Mouse (Mus musculus) neural tube, embryonic 11.5 days (tissue): ENCODE data around the gene Zbtb2. TPM values are rescaled to one million over a fixed set of nuclear protein-coding genes. Genes with fewer than 3 reads are reported as not detected.

Experiments used
- ATAC-seq: fragments of 200-750 bp; cut with Nextera tagmentation; 2 replicates; pipeline ENCODE4 v1.8.0; 2017; ENCODE audit warnings: moderate number of reproducible peaks, mild to moderate bottlenecking, moderate TSS enrichment, moderate library complexity; ENCODE audit not compliant: insufficient read depth, low FRiP score, low TSS enrichment
- DNase-seq: peaks from one replicate; pipeline ENCODE4 v3.0.0-alpha.2; 2015; ENCODE audit warnings: low spot score
- H3K27ac ChIP-seq: fragments of 300-500 bp; sonication (generic); 2 replicates; pipeline ENCODE4 v1.5.1; 2014; ENCODE audit warnings: low read depth, mild to moderate bottlenecking, low read length
- H3K27me3 ChIP-seq: fragments of 300-500 bp; sonication (generic); 2 replicates; pipeline ENCODE4 v1.6.1; 2014; ENCODE audit warnings: mild to moderate bottlenecking, low read length, mixed read lengths; ENCODE audit not compliant: control insufficient read depth, insufficient read depth
- H3K36me3 ChIP-seq: fragments of 300-500 bp; sonication (generic); 2 replicates; pipeline ENCODE4 v1.6.1; 2014; ENCODE audit warnings: mild to moderate bottlenecking, low read length, moderate library complexity, mixed read lengths; ENCODE audit not compliant: control insufficient read depth, insufficient read depth
- H3K4me1 ChIP-seq: fragments of 300-500 bp; sonication (generic); 2 replicates; pipeline ENCODE4 v1.6.1; 2014; ENCODE audit warnings: low read length, mixed read lengths; ENCODE audit not compliant: control insufficient read depth, insufficient read depth
- H3K4me2 ChIP-seq: fragments of 300-500 bp; sonication (generic); 2 replicates; pipeline ENCODE4 v1.6.1; 2014; ENCODE audit warnings: low read depth, mild to moderate bottlenecking, moderate library complexity
- H3K4me3 ChIP-seq: fragments of 300-500 bp; sonication (generic); 2 replicates; pipeline ENCODE4 v1.5.1; 2014; ENCODE audit warnings: low read depth, low read length
- H3K9ac ChIP-seq: fragments of 300-500 bp; sonication (generic); 2 replicates; pipeline ENCODE4 v1.6.1; 2014; ENCODE audit warnings: mild to moderate bottlenecking, low read length
- H3K9me3 ChIP-seq: fragments of 300-500 bp; sonication (generic); 2 replicates; pipeline ENCODE4 v1.6.1; 2016; ENCODE audit warnings: low read length; ENCODE audit not compliant: control insufficient read depth
- whole genome bisulfite sequencing: fragments of 180-500 bp; shearing (Covaris S2); extraction: QIAGEN DNeasy Blood & Tissue Kit; methylation state at CpG from one replicate; pipeline ENCODE4 v1.1.7; 2014; 5-methylcytosine and 5-hydroxymethylcytosine counted together
- polyA plus RNA-seq: library from polyadenylated mRNA; unstranded; fragments of >200 nt; fragmentation: Nextera tagmentation; extraction: Ambion mirVana; gene quantifications from 2 replicates; pipeline ENCODE4 v1.2.1, GENCODE M21; 2014

Zbtb2 gene
- polyA plus RNA-seq, 1 experiment from 2014 or later, result 22.3 TPM

DNA sequence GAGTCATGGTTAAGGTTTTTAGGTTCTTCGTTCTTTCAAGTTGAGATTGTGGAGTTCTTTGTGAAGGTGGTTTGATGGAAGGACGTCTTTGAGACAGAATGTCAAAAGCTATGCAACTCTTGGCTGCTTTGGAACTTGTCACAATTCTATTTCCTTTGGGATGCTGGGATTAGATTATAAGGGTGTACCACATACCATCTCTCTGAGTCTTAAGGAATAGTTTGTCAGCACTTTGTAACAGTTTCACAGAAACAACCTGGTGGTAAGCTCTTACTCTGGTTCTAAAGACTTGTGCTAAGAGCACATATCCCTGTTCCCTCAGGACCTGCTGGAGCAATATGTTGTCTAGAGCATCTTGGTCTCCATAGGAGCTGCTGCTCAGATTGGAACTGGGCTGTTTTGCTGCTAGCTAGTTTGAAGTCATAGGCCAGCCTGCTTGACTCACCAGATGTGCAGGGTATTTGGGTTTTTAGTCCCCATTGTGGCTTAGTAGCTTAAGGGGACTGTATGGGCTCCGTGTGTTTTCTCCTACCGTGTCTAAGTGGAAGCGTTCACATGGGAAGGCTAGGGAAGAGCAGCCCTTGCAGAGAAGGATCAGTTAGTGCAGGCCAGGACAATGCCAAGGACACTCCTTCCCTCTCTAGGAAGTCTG, 1.7 kb upstream of the Zbtb2 start:
- H3K9ac ChIP-seq, result peak overlapping the region; percentile 98
- WGBS, result 72% methylated on average over 5 of the region's 5 CpGs
- H3K4me3 ChIP-seq, result peak overlapping the region; percentile 100; the same call in 1 of the 2 replicates
- H3K36me3 ChIP-seq, result peaks cover 3% of the 10 kb centered on the region; the same call in 1 of the 2 replicates
- no peaks in the 10 kb centered on the region for H3K9me3 ChIP-seq
- H3K27ac ChIP-seq, result no peak overlapping the region
- H3K4me1 ChIP-seq, result peaks cover 17% of the 10 kb centered on the region
- DNase-seq (no peak), ATAC-seq (no peak)
- H3K27me3 ChIP-seq, result no peaks in the 10 kb centered on the region
- H3K4me2 ChIP-seq, result peak overlapping the region; percentile 91

DNA sequence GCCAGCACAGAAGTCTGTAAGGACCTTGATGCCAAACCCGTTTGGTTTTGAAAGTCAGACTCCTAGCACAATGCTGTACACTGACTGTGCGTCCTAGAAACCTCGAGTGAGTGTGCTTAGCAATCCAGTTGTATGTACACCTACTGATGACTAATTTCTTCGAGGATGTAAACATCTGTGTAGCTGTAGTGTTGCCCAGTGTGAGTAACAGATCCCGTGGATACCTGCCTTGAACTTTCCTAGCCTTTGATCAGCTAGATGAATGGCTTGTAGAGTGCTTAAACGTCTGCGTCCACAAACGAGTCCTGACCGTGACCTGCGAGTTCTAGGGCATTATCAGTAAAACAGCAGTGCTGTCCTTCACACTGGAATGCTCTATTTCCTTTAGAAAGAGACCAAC, 1.1 kb upstream of the Zbtb2 start:
- Histone ChIP-seq H3K9ac (peak overlapping the region; percentile 98), H3K36me3 (peaks cover 3% of the 10 kb centered on the region; the same call in 1 of the 2 replicates), H3K27ac (no peak overlapping the region), H3K27me3 (no peaks in the 10 kb centered on the region), H3K9me3 (no peaks in the 10 kb centered on the region), H3K4me2 (peak overlapping the region; percentile 91), H3K4me3 (peak overlapping the region; percentile 100), H3K4me1 (peaks cover 17% of the 10 kb centered on the region)
- 26% methylated on average over 10 of the region's 10 CpGs for WGBS
- DNase-seq (no peak), ATAC-seq (no peak)

DNA sequence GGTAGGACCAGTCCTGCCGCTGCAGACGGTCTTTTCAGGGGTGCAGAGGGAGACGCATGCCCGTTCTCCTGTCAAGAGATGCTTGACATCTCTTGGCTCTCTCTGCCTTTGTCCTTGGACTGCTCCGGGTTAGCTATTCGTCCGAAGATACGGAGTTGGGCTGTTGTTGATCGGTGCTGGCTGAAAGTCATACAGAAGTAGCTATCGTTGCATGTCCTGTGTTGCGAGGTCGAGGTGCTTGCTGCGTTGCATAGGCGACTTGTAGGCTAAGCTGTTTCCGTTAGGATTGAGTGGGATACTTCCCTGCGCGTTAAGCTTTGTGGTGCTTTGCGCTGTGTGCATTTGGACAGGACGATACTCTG, 457 bp upstream of the Zbtb2 start:
- Histone ChIP-seq H3K27ac (peak overlapping the region; percentile 99), H3K36me3 (0 out of 2 replicates have a peak, but pooled peaks cover 3% of the 10 kb centered on the region), H3K4me2 (peak overlapping the region; percentile 91), H3K9ac (peak overlapping the region; percentile 98), H3K27me3 (no peaks in the 10 kb centered on the region), H3K4me3 (peak overlapping the region; percentile 100), H3K4me1 (peaks cover 17% of the 10 kb centered on the region), H3K9me3 (no peaks in the 10 kb centered on the region)
- ATAC-seq (no peak), DNase-seq (peak; percentile 34)
- 1% methylated on average over 19 of the region's 19 CpGs for WGBS

DNA sequence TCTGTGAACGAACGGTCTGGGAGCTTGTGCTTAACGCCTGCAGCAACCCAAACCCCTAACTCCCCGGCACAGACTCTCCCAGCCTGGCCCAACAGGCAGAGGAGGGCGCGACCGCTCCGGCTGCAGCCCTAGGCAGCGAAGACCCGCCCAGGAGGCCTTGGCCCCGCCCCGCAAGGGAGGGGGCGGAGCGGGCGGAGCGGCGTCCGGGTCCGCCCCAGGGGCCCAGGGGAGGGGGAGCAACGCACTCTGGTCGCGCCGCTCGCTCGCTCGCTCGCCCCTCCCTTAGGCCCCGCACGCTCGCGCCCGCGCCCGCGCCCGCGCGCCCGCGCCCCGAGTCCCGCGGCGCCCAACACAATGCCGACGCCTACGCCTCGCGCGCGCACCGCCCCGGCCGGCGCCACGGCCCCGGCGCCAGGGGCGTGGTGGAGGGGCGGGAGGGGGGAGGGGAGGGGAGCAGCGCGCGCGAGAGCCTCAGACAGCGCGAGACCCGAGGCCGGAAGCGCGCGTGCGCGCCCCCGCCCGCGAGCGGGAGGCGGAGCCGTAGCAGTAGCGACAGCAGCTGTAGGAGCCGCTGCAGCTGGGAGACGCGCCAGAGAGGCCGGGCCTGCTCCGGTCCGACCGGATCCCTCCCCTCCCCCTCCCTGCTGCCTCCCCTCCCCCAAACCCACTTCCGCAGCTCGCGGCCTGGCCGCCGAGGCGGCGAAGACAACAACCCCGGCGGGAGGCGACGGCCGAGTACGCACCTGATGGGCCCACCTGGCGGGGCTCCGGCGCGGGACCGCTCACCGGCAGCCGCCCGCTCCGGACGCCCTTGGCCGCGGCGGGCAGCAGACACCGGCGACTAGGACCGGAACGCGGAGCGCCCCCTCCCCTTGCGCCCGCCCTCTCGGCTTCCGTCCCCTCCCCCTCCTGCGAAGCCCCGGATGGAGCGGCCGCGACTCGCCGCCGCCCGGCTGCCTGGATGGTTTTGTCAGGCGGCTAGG, 1.0 kb downstream of the Zbtb2 start:
- Histone ChIP-seq H3K9me3 (no peaks in the 10 kb centered on the region), H3K27me3 (no peaks in the 10 kb centered on the region), H3K27ac (peak overlapping the region; percentile 99), H3K9ac (peak overlapping the region; percentile 98), H3K4me2 (peak overlapping the region; percentile 91), H3K4me3 (peak overlapping the region; percentile 100), H3K4me1 (peaks cover 17% of the 10 kb centered on the region), H3K36me3 (no peaks in the 10 kb centered on the region)
- peak; percentile 99 for DNase-seq
- peak; percentile 90 for ATAC-seq
- WGBS, result 0% methylated on average over 29 of the region's 133 CpGs

DNA sequence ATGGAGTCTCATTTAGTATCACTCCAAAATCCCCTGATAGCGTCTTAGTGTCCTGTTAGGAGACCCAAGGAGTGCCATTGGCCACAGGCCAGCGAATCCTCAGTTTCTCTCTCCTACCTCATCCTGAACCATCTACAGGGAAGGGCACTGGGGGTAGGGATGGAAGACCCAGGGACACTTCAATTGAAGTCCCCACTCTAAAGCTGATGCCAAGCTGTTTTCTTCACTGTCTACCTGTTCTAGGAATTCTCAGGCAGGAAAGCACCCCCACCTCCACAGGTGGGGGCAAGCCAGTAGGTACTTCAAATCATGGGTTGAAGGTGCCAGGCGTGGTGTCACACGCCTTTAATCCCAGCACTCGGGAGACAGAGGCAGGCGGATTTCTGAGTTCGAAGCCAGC, 3.7 kb downstream of the Zbtb2 start:
- DNase-seq, result no peak
- no peak overlapping the region for H3K9ac ChIP-seq
- H3K27ac ChIP-seq, result no peak overlapping the region
- no peak for ATAC-seq
- 91% methylated on average over 7 of the region's 7 CpGs for WGBS
- H3K36me3 ChIP-seq, result no peaks in the 10 kb centered on the region
- H3K4me3 ChIP-seq, result no peak overlapping the region
- no peak overlapping the region for H3K4me2 ChIP-seq
- H3K4me1 ChIP-seq, result peaks cover 7% of the 10 kb centered on the region
- no peaks in the 10 kb centered on the region for H3K9me3 ChIP-seq
- no peaks in the 10 kb centered on the region for H3K27me3 ChIP-seq

DNA sequence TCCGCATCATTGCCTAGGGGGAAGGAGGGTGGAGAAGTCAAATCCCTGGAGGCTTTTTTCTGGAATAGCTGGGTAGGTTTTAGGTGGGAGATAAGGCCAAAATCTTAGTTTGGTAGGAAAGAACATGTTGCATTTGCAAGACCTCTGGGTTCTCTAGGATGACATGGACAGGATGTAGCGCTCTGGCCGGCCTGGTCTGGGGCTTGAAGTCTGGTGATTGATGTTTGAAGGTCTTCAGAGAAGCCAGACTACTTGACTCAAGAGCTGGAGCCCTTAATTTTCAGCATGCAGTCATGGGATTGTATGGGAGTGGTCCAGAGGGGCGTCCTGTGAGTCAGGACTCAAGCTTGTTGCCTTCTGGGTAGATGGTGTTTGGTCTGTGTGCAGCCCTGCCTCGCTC, 7.2 kb downstream of the Zbtb2 start:
- no peak overlapping the region for H3K9ac ChIP-seq
- H3K27me3 ChIP-seq, result no peaks in the 10 kb centered on the region
- ATAC-seq (no peak), DNase-seq (no peak)
- no peaks in the 10 kb centered on the region for H3K9me3 ChIP-seq
- H3K36me3 ChIP-seq, result no peaks in the 10 kb centered on the region
- no peaks in the 10 kb centered on the region for H3K4me1 ChIP-seq
- no peak overlapping the region for H3K4me3 ChIP-seq
- WGBS, result 88% methylated on average over 5 of the region's 5 CpGs
- H3K27ac ChIP-seq, result no peak overlapping the region
- no peak overlapping the region for H3K4me2 ChIP-seq

DNA sequence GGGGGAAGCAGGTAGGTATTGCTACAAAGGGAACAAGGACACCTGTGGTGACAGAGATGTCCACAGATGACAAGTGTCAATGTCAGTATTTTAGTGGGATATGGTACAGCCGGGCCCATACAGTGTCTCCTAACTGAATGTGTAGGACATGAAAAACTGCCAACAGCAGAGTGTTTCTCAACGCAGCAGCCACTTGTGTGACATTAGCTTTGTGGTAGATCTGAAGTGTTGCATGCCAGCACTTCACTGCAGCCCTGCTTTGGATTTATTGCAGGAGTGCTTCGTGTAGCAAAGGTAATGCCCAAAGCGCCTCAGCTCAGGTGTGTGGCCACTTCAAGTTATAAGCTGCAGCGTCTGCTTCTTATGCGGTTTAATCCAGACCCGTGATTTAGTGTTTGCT, 11.0 kb downstream of the Zbtb2 start:
- H3K36me3 ChIP-seq, result peaks cover 3% of the 10 kb centered on the region; the same call in 1 of the 2 replicates
- ATAC-seq (no peak), DNase-seq (no peak)
- H3K9ac ChIP-seq, result no peak overlapping the region
- no peak overlapping the region for H3K4me3 ChIP-seq
- H3K27me3 ChIP-seq, result no peaks in the 10 kb centered on the region
- 87% methylated on average over 7 of the region's 7 CpGs for WGBS
- no peak overlapping the region for H3K4me2 ChIP-seq
- H3K4me1 ChIP-seq, result no peaks in the 10 kb centered on the region
- H3K9me3 ChIP-seq, result no peaks in the 10 kb centered on the region
- H3K27ac ChIP-seq, result no peak overlapping the region

DNA sequence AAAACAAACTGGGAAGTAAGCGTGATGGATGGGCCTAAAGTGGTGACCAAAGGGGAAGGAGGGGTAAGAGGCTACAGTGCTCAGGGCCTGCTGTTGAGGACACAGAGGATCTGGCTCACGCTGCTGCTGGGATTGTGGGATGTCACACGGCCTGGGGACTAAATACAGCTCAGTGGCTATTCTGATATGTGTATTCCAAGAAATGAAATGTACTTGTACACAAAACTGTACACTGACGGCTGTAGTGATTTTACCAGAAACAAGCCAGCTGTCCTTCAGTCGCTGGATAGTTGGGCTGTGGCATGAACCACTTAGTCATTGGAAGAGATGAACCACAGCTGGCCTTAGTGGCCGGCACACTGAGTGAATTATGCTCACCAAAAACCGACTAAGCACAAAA, 11.4 kb downstream of the Zbtb2 start:
- Histone ChIP-seq H3K27me3 (no peaks in the 10 kb centered on the region), H3K9me3 (no peaks in the 10 kb centered on the region), H3K36me3 (peaks cover 4% of the 10 kb centered on the region), H3K27ac (no peak overlapping the region), H3K4me1 (no peaks in the 10 kb centered on the region), H3K9ac (no peak overlapping the region), H3K4me2 (no peak overlapping the region), H3K4me3 (no peak overlapping the region)
- no peak for DNase-seq
- ATAC-seq, result no peak
- 71% methylated on average over 7 of the region's 7 CpGs for WGBS
